Mouse (Mus musculus) bone marrow macrophage, adult 2 months (primary cell): ENCODE results near the gene Gins1.

Experiments
- CTCF ChIP-seq: IDR thresholded peaks from 2 replicates; pipeline ENCODE4 v1.5.1; 2012; ENCODE audit warnings: low read depth, mild to moderate bottlenecking, low read length, moderate library complexity
- POLR2A ChIP-seq: IDR thresholded peaks from 2 replicates; pipeline ENCODE4 v1.6.1; 2012; ENCODE audit warnings: mild to moderate bottlenecking, low read depth, low read length, borderline replicate concordance

DNA sequence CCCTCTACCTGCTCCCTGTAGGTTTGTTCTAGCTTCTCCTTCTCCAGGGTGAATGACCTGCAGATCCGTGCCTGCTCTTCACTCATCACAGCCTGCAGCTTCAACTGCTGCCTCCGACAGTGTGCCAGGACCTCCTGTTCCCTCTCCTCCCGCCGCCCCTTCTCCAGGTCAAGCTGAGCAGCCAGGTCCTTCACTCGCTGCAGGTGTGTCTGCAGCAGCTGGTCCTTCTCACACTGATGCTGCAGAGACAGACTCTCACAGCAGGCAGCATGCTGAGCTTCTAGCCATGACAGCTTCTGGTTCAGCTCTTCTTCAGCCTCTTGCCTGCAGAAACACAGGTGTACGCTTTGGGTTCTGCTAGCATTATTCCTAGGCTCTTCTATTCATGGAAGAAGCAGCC lies 44.9 kb downstream of the Gins1 start:
- TF ChIP-seq POLR2A (no peak), CTCF (no peak)
